Mouse (Mus musculus) spleen, adult 2 months (tissue): Measurements from ENCODE around the gene Tcf7l2.

Source experiments
- CTCF ChIP-seq: fragments of 200-500 bp; IDR thresholded peaks from 2 replicates; pipeline ENCODE4 v1.5.1; 2011; ENCODE audit warnings: mild to moderate bottlenecking, inconsistent platforms; ENCODE audit not compliant: insufficient read depth, insufficient read length, insufficient replicate concordance; ENCODE audit errors: extremely low read depth
- POLR2A ChIP-seq: fragments of 200-500 bp; IDR thresholded peaks from 2 replicates; pipeline ENCODE4 v1.6.1; 2011; ENCODE audit warnings: low read depth, low read length, inconsistent platforms

DNA sequence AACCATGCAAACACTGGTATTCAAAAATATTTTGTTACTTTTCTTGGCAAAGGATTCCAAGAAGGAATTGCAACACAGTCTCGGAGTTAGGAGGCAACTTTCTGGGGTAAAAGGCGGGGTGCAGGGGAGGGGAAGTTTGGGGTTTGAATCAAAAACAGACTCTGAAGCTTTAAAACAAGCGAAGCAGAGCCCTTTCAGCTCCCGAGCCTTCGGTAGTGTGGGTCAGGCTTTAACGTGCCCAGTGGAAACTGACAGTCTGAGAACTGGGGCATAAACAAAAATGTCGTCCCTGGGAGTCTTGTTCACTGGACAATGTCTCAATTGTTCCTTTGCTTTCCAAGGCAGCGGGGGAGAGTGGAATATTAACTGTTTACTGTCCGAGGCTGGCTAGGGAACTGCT, 96.3 kb downstream of the Tcf7l2 start:
- TF ChIP-seq CTCF: no peak
- no peak for TF ChIP-seq POLR2A
